Mouse (Mus musculus) MEL (cell line): Measurements from ENCODE around the gene Adam10. TPM values are rescaled to one million over a fixed set of nuclear protein-coding genes. Genes with fewer than 3 reads are reported as not detected.

Source experiments
- DNase-seq: peaks from one replicate; pipeline ENCODE4 v3.0.0; 2011; ENCODE audit warnings: low read depth, low spot score
- H3K27ac ChIP-seq: 2 replicates; pipeline ENCODE4 v1.5.1; 2012; ENCODE audit warnings: low read depth, mild to moderate bottlenecking, control low read depth, low read length, moderate library complexity; ENCODE audit not compliant: control insufficient read depth
- H3K27me3 ChIP-seq, 2 experiments: fragments of 150-350 bp in 1 of 2; sonication (generic) in 1 of 2; 2 replicates each; pipeline ENCODE4 v1.6.1; 2012; ENCODE audit warnings: low read length in 2 of 2, mild to moderate bottlenecking in 2 of 2, improper control_type of control experiment in 1 of 2, moderate library complexity in 1 of 2; ENCODE audit not compliant: insufficient read depth in 2 of 2, control insufficient read depth in 1 of 2
- H3K36me3 ChIP-seq, 2 experiments: 2 replicates each; pipeline ENCODE4 v1.6.1; 2012 to 2014; ENCODE audit warnings: low read length in 2 of 2, improper control_type of control experiment in 1 of 2, inconsistent platforms in 1 of 2, mild to moderate bottlenecking in 1 of 2; ENCODE audit not compliant: insufficient read depth in 2 of 2, control insufficient read depth in 1 of 2
- H3K4me1 ChIP-seq, 2 experiments: fragments of 150-350 bp in 1 of 2; sonication (generic) in 1 of 2; 2 replicates each; pipeline ENCODE4 v1.6.1; 2012; ENCODE audit warnings: low read length in 2 of 2, improper control_type of control experiment in 1 of 2, mild to moderate bottlenecking in 1 of 2; ENCODE audit not compliant: insufficient read depth in 2 of 2, control insufficient read depth in 1 of 2
- H3K4me3 ChIP-seq, 2 experiments: fragments of 150-350 bp in 1 of 2; sonication (generic) in 1 of 2; 2 replicates each; pipeline ENCODE4 v1.5.1; 2012; ENCODE audit warnings: low read depth in 2 of 2, low read length in 2 of 2, mild to moderate bottlenecking in 2 of 2, moderate library complexity in 2 of 2, control low read depth in 1 of 2, improper control_type of control experiment in 1 of 2; ENCODE audit not compliant: control insufficient read depth in 1 of 2, insufficient read depth in 1 of 2
- H3K79me2 ChIP-seq: 2 replicates; pipeline ENCODE4 v1.6.1; 2012; ENCODE audit warnings: mild to moderate bottlenecking, low read length, moderate library complexity; ENCODE audit not compliant: control insufficient read depth, poor library complexity, insufficient read depth
- H3K9ac ChIP-seq: 2 replicates; pipeline ENCODE4 v1.6.1; 2012; ENCODE audit warnings: low read depth, mild to moderate bottlenecking, control low read depth, low read length, moderate library complexity; ENCODE audit not compliant: control insufficient read depth, poor library complexity, severe bottlenecking
- H3K9me3 ChIP-seq: fragments of 150-350 bp; sonication (generic); replicated peaks from 2 replicates; pipeline ENCODE4 v1.6.1; 2012; ENCODE audit warnings: mild to moderate bottlenecking, low read length, improper control_type of control experiment, moderate library complexity; ENCODE audit not compliant: insufficient read depth
- CHD1 ChIP-seq: IDR thresholded peaks from 2 replicates; pipeline ENCODE4 v1.6.1; 2012; ENCODE audit warnings: low read depth, mild to moderate bottlenecking, inconsistent platforms, low read length, improper control_type of control experiment
- ELF1 ChIP-seq: IDR thresholded peaks from 2 replicates; pipeline ENCODE4 v1.6.1; 2014; ENCODE audit warnings: low read depth, mild to moderate bottlenecking, inconsistent platforms, low read length, improper control_type of control experiment, moderate library complexity
- EP300 ChIP-seq, 2 experiments: IDR thresholded peaks; 2 replicates each; pipeline ENCODE4 v1.6.1; 2011; ENCODE audit warnings: improper control_type of control experiment in 2 of 2, low read length in 2 of 2, low read depth in 1 of 2, mild to moderate bottlenecking in 1 of 2
- ETS1 ChIP-seq: IDR thresholded peaks from 2 replicates; pipeline ENCODE4 v1.6.1; 2012; ENCODE audit warnings: low read depth, mild to moderate bottlenecking, inconsistent platforms, low read length, improper control_type of control experiment, moderate library complexity
- GABPA ChIP-seq: IDR thresholded peaks from 2 replicates; pipeline ENCODE4 v1.6.1; 2012; ENCODE audit warnings: low read depth, mild to moderate bottlenecking, inconsistent platforms, low read length, improper control_type of control experiment, moderate library complexity
- MAFK ChIP-seq: IDR thresholded peaks from 2 replicates; pipeline ENCODE4 v1.6.1; 2011; ENCODE audit warnings: low read depth, mild to moderate bottlenecking, low read length, improper control_type of control experiment, borderline replicate concordance
- MAX ChIP-seq: IDR thresholded peaks from 2 replicates; pipeline ENCODE4 v1.6.1; 2011; ENCODE audit warnings: low read length, improper control_type of control experiment
- MAZ ChIP-seq: IDR thresholded peaks from 2 replicates; pipeline ENCODE4 v1.6.1; 2012; ENCODE audit warnings: low read depth, mild to moderate bottlenecking, inconsistent platforms, low read length, improper control_type of control experiment
- MEF2A ChIP-seq: IDR thresholded peaks from 2 replicates; pipeline ENCODE4 v1.6.1; 2014; ENCODE audit warnings: low read depth, mild to moderate bottlenecking, inconsistent platforms, low read length, improper control_type of control experiment; ENCODE audit not compliant: poor library complexity, insufficient replicate concordance, severe bottlenecking; ENCODE audit errors: extremely low read depth
- MYB ChIP-seq: IDR thresholded peaks from 2 replicates; pipeline ENCODE4 v1.6.1; 2011; ENCODE audit warnings: mild to moderate bottlenecking, low read depth, low read length, improper control_type of control experiment
- MYC ChIP-seq: IDR thresholded peaks from 2 replicates; pipeline ENCODE4 v1.6.1; 2011; ENCODE audit warnings: low read depth, mild to moderate bottlenecking, low read length, improper control_type of control experiment, moderate library complexity
- NRF1 ChIP-seq: IDR thresholded peaks from 2 replicates; pipeline ENCODE4 v1.6.1; 2014; ENCODE audit warnings: low read depth, mild to moderate bottlenecking, inconsistent platforms, low read length, improper control_type of control experiment, moderate library complexity; ENCODE audit not compliant: poor library complexity, insufficient read depth, severe bottlenecking
- POLR2AphosphoS2 ChIP-seq: IDR thresholded peaks from 2 replicates; pipeline ENCODE4 v1.6.1; 2011; ENCODE audit warnings: low read length, improper control_type of control experiment
- RAD21 ChIP-seq: IDR thresholded peaks from 2 replicates; pipeline ENCODE4 v1.6.1; 2011; ENCODE audit warnings: mild to moderate bottlenecking, low read depth, low read length, improper control_type of control experiment
- SMC3 ChIP-seq: IDR thresholded peaks from 2 replicates; pipeline ENCODE4 v1.6.1; 2011; ENCODE audit warnings: low read depth, low read length, improper control_type of control experiment
- UBTF ChIP-seq: IDR thresholded peaks from 2 replicates; pipeline ENCODE4 v1.6.1; 2012; ENCODE audit warnings: low read depth, mild to moderate bottlenecking, inconsistent platforms, low read length, improper control_type of control experiment, moderate library complexity, borderline replicate concordance; ENCODE audit not compliant: insufficient read depth
- USF1 ChIP-seq: IDR thresholded peaks from 2 replicates; pipeline ENCODE4 v1.6.1; 2014; ENCODE audit warnings: low read depth, mild to moderate bottlenecking, inconsistent platforms, low read length, improper control_type of control experiment, moderate library complexity
- ZC3H11A ChIP-seq: IDR thresholded peaks from 2 replicates; pipeline ENCODE4 v1.6.1; 2012; ENCODE audit warnings: low read depth, mild to moderate bottlenecking, inconsistent platforms, low read length, improper control_type of control experiment
- ZMIZ1 ChIP-seq: IDR thresholded peaks from 2 replicates; pipeline ENCODE4 v1.6.1; 2012; ENCODE audit warnings: low read depth, mild to moderate bottlenecking, inconsistent platforms, low read length, improper control_type of control experiment, moderate library complexity
- polyA plus RNA-seq, 2 experiments: library from polyadenylated mRNA; stranded (reverse) in 1 of 2; unstranded in 1 of 2; fragments of >175 nt in 1 of 2; fragments of >200 nt in 1 of 2; gene quantifications; 2 replicates each; pipeline versions ENCODE4 v1.2.1 to v1.2.4; 2012; ENCODE audit warnings: low replicate concordance in 2 of 2, low read depth in 1 of 2; ENCODE audit not compliant: insufficient read length in 2 of 2, insufficient read depth in 1 of 2, missing spikeins in 1 of 2
- total RNA-seq: library from RNA; depleted of rRNA; stranded (reverse); fragments of 300-350 nt; gene quantifications from 2 replicates; pipeline ENCODE4 v1.2.3, GENCODE M21; 2012

Gene Adam10
- total and polyA plus RNA-seq, 3 experiments: 20.3 to 127 (median 52.0) TPM

DNA sequence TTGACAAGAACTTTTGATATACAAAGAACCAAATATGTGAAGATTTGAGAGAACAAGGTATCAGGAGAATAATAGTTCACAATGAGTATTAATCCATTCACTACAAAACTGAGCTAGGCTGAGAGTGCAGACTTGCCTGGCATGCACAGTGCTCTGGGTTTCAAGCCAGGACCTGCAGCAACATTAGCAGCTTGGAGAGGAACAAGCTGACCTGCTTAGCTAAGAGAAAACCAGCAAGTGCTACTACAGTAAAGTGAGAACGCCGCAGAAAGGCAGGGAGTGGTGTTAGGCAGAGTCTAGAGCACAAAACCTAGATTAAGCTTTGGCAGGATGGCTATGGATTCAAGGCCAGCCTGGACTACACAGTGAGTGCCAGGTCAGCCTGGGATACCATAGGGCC is 49.1 kb upstream of the Adam10 start:
- no peak for DNase-seq
- no peak overlapping the region for H3K4me3 ChIP-seq
- H3K27ac ChIP-seq: no peak overlapping the region
- no peaks in the 10 kb centered on the region for H3K9me3 ChIP-seq
- H3K4me1 ChIP-seq: no peaks in the 10 kb centered on the region
- H3K79me2 ChIP-seq: no peaks in the 10 kb centered on the region
- no peak overlapping the region for H3K9ac ChIP-seq
- H3K27me3 ChIP-seq: no peaks in the 10 kb centered on the region
- no peak for TF ChIP-seq POLR2AphosphoS2
- no peak for TF ChIP-seq ETS1
- no peak for TF ChIP-seq ZC3H11A
- TF ChIP-seq MAX: no peak
- TF ChIP-seq NRF1: no peak
- H3K36me3 ChIP-seq: peaks cover 0 to 7% of the 10 kb centered on the region in 2 experiments; a peak in 1 of 4 replicates

DNA sequence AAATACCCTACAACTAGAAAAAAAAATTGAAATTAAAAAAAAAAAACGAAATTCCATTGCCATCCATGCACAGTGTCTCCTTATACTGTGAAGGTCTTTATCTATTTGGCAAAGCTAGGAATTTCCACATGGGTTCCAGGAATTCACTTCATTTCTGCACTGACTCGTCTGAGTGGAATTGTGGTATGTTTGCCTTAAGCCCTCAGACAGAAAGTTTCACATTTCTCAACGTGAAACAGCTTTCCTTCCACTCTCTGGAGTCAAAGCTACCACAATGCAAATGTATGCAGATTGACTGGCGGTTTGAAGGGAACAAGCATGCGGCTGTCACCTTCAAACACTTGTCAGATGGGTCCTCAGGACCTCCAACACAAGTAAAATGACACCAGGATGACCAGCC is 47.1 kb upstream of the Adam10 start:
- Histone ChIP-seq H3K79me2 (no peaks in the 10 kb centered on the region), H3K4me3 (no peak overlapping the region), H3K9me3 (no peaks in the 10 kb centered on the region), H3K27ac (no peak overlapping the region), H3K4me1 (no peaks in the 10 kb centered on the region), H3K36me3 (peaks cover 0 to 5% of the 10 kb centered on the region in 2 experiments; a peak in 1 of 4 replicates), H3K27me3 (no peaks in the 10 kb centered on the region), H3K9ac (no peak overlapping the region)
- no peak for DNase-seq
- no peak for TF ChIP-seq MAFK
- no peak for TF ChIP-seq POLR2AphosphoS2
- TF ChIP-seq ZC3H11A: no peak
- TF ChIP-seq ELF1: no peak
- TF ChIP-seq EP300 (IDR thresholded peaks at IDR 0.05; ENCODE audit: low read depth in 1 of 2, low read length in 2 of 2): no peak
- TF ChIP-seq USF1: no peak
- TF ChIP-seq MAZ: no peak
- TF ChIP-seq MYC: no peak
- no peak for TF ChIP-seq CHD1
- TF ChIP-seq ZMIZ1: no peak
- TF ChIP-seq RAD21: no peak
- TF ChIP-seq UBTF: no peak
- TF ChIP-seq MEF2A: no peak
- no peak for TF ChIP-seq GABPA
- no peak for TF ChIP-seq SMC3
- no peak for TF ChIP-seq MAX
- no peak for TF ChIP-seq MYB
